Mouse (Mus musculus) gastrocnemius, postnatal 36 days (tissue): Measurements from ENCODE around the gene Elmo1. TPM values are rescaled to one million over a fixed set of nuclear protein-coding genes. Genes with fewer than 3 reads are reported as not detected.

Experiments used
- DNase-seq, 2 experiments: peaks; one replicate each; pipeline ENCODE4 v3.0.0; 2022
- intact Hi-C: fragments of 180-260 bp; cut with DNase I; formaldehyde crosslinking; loops from one replicate; pipeline ENCODE4 v1.15.1; 2025
- total RNA-seq, 2 experiments: library from RNA; stranded (reverse); gene quantifications; 2 replicates each; pipeline ENCODE4 v1.2.3; 2021

The Elmo1 gene
- total RNA-seq, 2 experiments from 2014 or later = 4.3 to 5.2 TPM

DNA sequence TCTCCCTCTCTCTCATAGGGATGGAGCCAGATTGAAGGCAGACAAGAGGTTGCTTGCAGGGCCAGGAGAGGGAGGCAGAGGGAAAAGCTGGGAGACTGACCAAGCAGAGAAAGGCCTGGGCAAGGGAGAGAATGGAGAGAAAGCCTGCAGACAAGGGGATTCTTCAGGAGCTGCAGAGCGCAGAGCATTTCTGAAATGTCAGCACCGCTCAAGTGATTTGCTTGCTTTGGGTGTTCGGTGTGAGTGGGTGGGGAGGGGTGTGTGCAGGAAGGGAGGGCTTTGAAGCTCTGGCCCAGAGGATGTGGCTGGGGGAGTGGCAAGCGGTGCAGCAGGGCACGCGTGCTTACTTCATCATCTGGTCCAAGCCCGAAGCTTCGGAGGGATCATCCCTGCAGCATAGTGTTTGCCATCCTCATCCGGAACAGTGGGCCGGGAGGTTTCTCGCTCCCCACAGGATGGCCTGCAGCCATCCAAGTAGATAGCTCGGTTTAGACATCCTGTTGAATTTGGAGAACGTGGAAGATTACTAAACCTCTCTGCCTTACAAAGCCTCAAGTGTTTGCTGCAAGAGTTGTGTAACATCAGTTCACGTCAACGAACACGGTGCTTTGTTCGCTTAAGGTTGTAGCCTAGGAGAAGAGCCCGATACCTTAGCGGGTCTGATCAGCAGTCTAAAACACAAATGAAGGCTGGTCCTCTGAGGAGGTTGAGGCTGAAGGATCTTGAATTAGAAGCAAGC, 3.1 kb downstream of the Elmo1 start:
- intact Hi-C loops = loop anchor here (5.0 kb wide), 1 partner anchor 94 kb away; no protein-coding TSS in a partner anchor
- DNase-seq = no peak

DNA sequence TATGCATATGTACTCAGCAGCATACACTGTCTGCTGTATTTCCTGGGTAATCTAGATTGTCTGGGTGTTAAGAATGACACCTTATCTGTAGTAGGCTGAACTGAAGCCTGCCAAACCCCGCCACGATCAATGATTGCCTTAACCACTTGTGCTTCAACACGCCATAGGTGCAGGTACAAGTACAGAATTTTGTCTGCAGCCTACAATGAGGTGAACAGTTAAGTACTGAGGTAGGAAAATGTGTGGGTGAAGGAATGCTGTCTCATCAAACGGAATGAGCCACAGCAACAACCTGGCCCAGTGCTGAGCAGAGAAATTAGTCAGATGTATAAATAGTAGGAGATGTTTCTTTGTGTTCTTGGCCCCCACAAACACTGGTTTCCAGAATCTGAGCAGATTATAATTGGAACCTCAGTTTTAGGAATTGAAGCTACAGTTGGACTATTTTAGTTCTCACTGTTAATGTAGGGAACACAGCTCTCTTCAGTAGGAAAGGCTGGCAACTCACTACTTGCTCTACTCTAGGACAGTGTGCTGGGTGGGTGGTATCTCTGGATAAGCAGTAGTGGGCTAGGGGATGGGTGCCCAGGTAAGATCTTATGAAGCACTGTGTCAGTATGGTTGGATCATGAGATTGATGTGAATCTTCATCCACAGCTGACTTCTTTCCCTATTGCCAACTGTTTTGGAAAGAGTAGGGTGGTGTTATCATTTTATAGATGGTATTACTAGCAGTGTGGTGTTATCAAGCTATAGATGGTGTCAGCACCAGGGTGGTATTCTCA, 4.7 kb downstream of the Elmo1 start:
- intact Hi-C loops = loop anchor here (5.0 kb wide), 1 partner anchor 92 kb away; no protein-coding TSS in a partner anchor
- DNase-seq = no peak

DNA sequence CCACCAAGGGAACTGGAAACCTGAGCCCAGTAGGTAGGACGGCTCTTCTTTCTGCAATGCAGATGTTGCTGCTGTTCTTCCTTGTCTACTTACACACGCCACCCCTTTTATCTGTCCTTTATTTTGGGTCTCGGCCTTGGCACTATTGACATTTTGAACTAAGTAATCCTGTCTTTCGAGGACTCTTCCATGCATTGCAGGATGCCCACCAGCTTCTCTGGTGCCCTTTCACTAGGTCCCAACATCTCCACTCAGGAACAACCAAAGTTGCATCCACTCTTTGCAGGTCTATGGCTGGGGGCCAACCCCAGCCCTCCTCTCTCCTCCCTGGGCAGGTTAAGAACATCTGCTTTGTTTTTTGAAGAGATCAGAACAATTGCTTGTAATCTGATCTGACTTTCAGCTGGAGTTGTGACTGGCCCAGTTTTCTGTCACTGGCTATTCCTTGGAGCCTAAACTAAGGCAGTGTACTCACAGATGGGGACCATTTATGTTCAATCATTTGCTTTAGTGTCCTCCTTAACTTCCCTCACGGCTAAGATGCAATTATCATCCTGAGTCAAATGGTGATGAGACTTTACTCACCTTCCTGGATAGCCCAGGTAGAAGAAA, 6.7 kb downstream of the Elmo1 start:
- intact Hi-C loops = no loop called here
- no peak for DNase-seq

DNA sequence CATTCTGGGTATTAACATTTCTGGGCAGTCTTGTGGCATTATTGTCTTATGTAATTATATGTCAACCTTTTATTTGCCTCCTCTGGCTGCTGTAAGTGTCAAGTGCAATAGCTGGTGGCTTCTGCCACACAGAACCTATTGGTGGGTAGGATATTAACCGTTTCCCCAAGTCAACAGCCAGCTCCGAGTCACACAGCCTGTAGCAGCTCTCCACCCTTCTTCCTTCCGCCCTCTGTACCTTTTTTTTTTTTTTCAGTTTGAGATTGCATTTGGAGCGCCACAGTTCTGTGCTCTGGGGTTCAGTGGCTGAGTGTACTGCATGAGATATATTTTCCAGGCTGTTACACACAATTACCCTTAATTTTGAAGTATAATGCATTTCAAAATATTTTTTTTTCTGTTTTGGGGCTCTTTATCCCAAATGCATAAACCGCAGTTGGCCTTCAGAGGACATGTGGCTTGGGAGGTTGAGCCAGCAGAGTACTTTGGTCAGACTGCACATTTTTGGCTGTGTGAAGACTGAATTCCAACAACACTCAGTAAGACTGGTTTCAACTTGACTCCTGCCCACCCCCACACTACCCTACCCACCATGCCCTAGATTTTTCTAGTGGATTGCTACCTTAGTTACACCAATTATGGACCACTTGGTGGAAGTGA, 7.7 kb downstream of the Elmo1 start:
- no peak for DNase-seq
- intact Hi-C loops = no loop called here

DNA sequence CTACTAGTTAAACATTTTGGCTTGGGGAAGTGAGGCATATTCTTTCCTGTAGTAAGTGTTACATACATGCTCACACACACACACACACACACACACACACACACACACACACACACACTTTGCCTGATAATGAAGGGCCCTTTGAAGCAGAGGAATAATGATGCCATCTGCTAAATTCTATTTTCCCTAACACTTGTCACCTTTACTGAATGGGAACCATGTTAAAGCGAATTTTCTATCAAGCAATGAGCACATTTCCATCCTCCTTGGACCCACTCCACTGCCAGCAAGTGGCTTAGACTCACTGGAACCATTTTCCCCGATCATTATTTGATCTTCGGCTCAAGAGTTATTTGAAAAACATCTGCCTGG, 8.2 kb downstream of the Elmo1 start:
- intact Hi-C loops = no loop called here
- no peak for DNase-seq

DNA sequence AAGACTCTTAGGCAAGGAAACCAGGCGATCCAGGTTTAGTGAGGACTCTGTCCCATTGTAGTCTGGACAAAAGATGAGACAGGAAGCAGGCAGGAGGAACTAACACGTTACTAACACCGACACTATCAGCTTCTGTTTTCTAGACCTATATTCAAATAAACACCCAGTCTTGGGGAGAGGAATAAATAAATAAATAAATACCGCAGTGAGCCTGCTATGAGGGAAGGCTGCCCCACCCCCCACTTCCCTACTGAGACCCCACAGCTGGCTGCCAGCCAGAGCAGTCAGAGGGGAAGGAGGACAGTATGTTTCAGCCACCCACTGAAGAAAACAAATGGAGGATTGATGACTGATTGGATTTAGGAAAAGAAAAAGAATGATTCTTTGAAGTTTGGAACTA, 9.2 kb downstream of the Elmo1 start:
- DNase-seq = no peak
- intact Hi-C loops = no loop called here

DNA sequence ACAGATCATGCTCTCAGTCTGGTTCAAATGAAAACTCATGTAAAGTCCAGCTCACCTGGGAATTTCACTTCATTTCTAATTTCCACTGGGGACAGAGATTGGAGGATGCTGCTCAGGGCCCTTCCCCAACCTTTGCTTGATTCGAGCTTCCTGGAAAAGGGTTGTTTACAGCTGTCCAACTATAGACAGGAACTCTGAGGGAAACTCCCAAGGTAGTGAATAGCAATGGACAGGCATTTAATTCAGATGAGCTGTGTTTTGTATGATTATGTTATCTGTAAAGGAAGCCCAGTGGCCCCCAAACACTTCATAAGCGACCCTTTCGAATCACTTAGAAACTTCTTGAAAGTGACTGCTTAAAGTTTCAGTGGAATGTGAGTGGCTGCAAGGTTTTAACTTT, 10.0 kb downstream of the Elmo1 start:
- no peak for DNase-seq
- intact Hi-C loops = no loop called here

DNA sequence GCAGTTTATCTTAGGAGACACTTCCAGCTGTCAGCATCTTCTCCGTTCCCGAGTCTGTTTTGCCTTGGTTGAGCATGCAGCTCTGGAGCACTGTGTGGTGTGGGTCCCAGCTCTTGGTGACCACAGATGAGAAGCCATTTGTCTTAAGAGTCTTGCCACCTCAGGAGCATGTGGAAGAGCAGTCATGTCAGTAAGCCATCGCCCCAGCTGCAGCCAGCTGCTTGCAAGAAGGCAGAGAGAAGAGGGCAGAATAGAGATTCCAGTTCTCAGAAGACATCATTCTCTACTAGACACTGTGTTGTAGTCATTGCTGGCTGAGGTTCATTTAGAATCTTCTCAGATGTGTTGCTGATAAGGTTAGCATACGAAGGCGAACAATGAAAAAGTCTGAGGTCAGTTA, 11.3 kb downstream of the Elmo1 start:
- DNase-seq = no peak
- intact Hi-C loops = no loop called here

DNA sequence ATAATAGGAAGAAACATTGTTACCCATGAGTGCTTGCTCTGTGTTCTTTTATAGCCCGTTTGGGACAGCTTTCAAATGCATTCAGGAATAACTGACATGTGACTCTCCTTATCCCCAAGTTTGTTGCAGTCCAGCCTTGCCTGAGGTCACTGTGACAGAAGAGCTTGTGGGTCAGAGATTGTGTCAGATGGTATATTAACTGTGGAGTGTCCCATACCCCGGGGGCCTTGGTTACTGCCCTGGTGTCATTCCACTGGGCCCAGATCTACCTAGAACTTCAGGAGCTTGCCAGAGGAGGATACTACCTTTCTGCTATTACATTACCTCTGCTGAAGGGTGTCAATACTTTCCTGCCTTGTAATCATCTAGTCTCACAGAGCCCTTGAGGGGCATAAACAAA, 14.4 kb downstream of the Elmo1 start:
- DNase-seq = no peak
- intact Hi-C loops = no loop called here

DNA sequence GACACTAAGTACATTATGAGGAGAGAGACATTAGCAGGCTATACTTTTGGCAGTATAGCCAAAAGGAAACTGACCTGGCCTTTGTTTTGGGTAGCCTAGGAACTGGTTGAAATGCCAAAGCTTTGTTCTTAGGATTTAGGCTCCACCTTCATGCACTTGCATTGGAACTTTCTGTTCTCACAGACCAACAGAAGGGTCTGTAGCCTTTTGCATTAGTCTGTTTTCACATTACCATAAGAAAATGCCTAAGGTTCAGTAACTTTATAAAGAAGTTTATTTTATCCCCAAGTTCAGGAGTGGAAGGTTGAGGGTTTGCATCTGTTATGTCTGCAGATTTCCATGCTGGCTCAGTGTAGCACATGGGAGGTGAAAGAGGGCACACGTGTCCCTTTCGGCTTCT, 15.6 kb downstream of the Elmo1 start:
- intact Hi-C loops = no loop called here
- no peak for DNase-seq

DNA sequence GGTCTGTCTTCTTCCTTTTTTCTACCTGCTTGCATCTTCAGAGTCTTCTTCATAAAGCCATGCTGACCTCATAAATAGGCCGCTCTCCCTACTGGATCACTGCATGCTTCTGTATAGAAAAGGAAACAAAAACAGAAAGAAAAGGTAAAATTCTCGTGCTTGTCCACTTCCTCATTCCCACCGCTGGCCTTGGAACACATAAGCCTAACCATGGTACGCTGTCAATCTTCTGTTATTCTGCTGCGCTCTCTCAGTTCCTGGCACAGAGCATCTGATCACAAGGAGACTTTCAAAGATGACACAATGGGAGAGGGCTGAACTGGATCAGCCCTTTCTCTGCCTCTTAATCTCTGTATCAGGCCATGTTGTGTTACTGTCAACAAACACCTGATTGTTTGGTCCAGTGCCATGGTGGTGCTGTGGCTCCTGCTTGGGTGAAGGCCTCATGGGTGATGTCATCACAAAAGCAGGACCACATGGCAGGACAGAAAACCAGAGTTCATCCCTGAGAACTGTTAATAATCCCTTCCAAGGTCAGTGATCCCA, 17.6 kb downstream of the Elmo1 start:
- no peak for DNase-seq
- intact Hi-C loops = no loop called here

DNA sequence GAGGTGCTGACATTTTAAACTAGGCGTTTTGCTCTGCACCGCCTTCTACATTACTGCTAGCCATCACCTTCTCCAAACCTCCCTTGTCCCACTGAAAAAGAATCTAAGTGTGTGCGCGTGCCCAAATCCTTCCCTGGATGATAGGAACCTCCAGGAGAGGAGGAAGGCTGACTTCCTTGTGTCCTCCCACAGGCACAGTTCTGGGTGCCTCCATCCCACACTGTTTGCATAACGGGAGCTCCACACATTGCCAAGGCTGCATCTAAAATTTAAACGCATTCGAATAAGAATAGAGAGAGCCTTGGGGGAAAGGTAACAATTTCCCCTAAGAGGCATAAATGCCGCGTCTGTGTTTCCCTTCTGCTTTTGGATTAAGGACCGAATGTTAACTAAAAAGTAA, 18.6 kb downstream of the Elmo1 start:
- DNase-seq = no peak
- intact Hi-C loops = no loop called here

DNA sequence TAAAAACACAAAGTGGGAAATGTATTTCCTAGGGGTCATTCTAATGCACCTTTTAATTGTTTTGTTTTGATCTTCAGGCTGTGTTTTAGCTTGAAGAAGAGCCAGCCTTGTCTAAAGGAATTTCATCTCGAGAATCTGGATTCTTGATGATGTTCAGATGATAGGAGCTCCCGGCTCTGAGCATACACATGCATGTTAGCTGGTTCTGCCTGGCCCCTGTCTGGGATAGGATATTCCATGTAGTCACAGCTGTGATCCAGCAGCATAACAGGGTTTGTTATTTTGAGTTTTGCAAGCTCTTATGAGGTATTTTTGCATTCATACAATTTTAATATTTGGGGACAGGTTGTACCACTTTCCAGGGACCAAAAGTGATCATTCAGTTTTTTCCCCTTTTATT, 19.1 kb downstream of the Elmo1 start:
- DNase-seq = no peak
- intact Hi-C loops = no loop called here

DNA sequence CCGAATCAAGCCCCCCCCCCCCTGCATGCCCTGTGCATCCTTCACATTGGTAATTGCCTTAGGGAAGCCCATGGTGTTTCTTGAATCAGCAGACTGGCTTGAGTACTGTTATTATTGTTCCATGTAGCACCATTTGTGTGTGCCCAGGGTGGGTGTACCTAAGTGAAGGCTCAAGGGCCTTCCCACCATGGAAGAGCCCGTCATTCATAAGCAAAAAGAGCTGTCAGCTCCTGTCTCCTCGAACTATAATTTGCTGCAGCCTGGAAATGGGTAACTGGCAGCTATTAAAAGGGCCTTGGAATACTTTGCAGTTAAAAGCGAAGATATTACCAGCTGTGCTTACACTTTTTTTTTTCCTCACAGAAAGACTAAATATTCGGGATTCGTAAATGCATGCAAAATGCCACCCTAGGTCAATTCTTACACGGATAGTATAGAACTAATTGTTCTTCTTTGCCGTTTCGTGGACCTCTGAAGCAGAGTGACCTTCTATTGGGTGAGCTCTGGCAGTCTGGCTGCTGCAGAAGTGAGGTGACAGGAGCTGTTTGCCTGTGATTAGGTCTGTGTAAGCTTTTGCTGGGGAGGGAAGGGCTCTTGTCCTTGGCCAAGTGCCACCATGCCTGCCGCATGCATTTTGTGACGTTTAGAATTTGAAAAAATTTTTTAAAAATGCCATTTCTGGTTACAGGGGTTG, 19.7 kb downstream of the Elmo1 start:
- intact Hi-C loops = no loop called here
- no peak for DNase-seq

DNA sequence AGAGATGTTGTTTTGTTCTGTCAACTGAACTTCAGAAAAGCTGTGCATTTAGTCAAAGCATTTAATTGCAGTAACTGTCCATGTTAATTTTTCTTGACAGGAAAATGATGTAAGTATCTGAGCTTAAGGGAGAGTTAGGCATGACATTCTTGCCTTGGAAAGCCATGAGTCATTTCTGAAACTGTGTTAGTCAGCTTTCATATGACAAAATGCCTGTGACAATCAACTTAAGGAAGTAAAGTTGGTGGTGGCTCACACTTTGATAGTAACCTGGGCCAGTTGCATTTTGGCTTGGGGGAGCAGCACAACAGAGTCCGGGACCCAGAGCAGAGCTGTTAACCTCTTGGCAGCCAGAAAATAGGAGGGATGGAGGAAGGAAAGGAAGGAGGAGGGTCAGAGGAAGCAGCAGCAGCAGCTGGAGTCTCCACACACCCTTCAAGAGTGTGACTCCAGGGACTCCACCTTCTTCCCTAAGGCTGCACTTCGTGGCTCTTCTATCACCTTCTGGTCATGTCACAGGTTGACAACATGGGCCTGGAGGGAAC, 20.9 kb downstream of the Elmo1 start:
- no peak for DNase-seq
- intact Hi-C loops = no loop called here

DNA sequence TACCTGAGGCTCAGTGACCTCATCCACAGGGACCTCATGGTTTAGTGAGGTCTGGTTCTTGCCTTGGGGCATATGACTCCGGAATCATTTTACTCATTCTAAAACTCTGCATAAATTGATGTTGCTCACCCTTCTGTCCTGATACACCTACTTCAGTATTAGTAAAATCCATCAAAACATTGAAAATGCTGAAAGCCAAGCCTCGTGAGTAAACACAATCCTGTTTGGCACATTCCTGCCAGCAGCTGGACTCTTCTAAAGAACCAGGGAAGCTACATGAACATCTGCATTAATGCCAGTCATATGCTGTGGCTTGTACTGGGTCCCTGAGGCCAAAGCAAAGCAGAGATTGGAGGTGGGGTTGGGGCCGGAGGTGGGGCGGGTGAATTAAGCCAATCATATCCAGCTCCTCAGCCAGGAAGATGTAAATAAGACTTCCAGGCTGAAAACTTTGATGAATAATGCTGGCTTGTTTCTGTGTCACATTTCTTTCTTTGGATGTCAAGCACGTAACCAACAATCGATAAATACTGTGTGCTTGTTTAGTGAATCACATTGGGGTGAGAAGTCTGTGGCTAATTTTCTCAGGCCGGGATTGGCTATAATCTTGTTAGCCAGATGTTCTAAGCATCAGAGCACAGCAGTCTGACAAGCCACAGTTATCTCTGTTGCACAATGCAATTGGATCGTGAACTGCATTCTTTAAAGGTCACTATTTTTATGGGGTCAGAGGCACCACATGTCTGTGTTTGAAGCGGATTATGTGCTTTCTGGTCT, 24.9 kb downstream of the Elmo1 start:
- no peak for DNase-seq
- intact Hi-C loops = no loop called here

DNA sequence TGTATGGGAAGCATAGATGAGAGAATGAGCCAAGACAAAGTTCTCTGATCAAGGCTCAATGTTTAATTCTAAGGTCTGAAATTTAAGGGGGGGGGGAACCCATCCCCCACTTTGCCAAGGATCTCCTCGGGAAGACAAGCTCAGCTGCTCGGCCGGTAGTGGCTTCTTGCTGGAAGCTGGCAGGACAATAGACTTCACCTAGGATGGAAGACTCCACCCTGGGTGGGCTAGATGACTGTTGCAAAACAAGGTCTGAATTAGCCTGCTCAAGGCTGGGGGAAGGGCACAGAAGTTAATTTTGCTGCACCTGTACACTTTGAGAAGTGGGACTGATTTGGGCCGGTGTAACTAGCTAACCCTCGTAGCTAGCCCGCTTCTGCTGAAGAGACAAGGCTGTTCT, 25.6 kb downstream of the Elmo1 start:
- DNase-seq = no peak
- intact Hi-C loops = no loop called here

DNA sequence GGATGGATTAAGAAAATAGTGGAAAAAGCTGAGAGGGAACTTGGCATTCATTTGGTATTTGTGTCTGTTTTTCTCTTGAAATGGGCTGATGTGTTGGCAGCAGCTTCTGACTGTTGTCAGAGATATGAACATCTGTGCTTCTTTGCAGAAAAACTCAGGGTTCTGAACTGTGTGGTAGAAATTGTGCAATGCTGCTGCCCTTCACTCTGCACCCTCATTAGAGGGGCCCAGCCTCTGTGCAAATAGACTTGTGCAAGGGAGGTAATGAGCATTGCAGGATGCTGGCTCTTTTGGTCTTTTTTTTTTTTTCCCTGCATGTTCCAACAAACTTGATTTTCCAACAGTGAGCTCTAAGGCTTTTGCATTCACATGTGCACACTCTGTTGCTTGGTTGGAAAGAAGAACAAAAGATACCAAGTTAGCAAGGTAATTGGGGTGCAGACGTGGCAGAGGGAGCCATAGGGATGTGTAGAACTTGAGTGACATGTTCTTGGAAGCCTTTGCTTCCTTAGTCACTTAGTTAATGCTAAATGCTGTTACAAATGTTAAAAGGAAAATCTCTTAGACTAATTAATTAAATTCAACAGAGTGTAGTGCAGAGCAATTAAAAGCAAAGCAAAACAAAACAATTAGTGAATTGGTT, 26.6 kb downstream of the Elmo1 start:
- peak in 1 of 2 experiments; percentile 20 for DNase-seq
- intact Hi-C loops = no loop called here

DNA sequence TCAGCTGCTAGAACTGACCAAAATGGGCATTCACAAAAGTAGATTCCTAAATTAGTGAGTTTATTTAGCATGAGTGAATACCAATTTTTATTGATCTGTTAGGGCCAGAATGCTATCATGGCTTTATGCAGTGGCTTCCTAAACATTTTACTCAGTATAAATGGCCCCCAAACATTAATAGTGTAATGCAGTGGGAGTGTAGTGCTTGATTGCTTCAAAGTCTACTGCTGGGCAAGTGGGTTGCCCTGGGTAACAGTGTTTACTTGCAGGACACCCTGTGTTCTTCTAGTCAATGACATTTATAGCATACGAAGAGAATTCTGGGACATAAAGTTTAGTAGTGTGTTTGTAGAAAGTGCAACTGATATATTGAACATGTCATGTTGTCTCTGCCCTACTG, 27.3 kb downstream of the Elmo1 start:
- DNase-seq = no peak
- intact Hi-C loops = no loop called here
